Mouse (Mus musculus): ENCODE measurements around the gene Adnp. TPM values are rescaled to one million over a fixed set of nuclear protein-coding genes. Genes with fewer than 3 reads are reported as not detected.

The Adnp gene
- 3.1 and 5.9 TPM in 2 replicates for polyA plus RNA-seq (2015; fragmentation: Nextera tagmentation; extraction: Ambion mirVana)

- Histone ChIP-seq H3K4me1 (replicated peaks) (peaks cover 36% of the 10 kb centered on the region), H3K27ac (replicated peaks) (peak within 1 kb of the TSS; percentile 99), H3K36me3 (peaks cover 52% of the 10 kb centered on the region), H3K4me2 (peak within 1 kb of the TSS; percentile 73), H3K9me3 (no peaks in the 10 kb centered on the region), H3K27me3 (no peaks in the 10 kb centered on the region), H3K9ac (peak within 1 kb of the TSS; percentile 100), H3K4me3 (peak within 1 kb of the TSS; percentile 86)
- under 1% methylated on average over 75 of the region's 89 CpGs for WGBS
- ATAC-seq (ENCODE audit: low read depth): peak; percentile 92
These were observed at the start of gene Adnp for GRCm38 (mm10) chr2:168206725-168207644. Gene Adnp (minus strand): TSS chr2:168207112.

- no peak overlapping the region for H3K4me3 ChIP-seq
- H3K27ac ChIP-seq (replicated peaks): no peak overlapping the region
- ATAC-seq (ENCODE audit: low read depth): no peak
- no peaks in the 10 kb centered on the region for H3K4me1 ChIP-seq (replicated peaks)
- WGBS: 79% methylated on average over 3 of the region's 3 CpGs
- H3K27me3 ChIP-seq: peaks cover 10% of the 10 kb centered on the region
- H3K36me3 ChIP-seq: no peaks in the 10 kb centered on the region
- H3K9me3 ChIP-seq: no peaks in the 10 kb centered on the region
- H3K9ac ChIP-seq: no peak overlapping the region
- no peak overlapping the region for H3K4me2 ChIP-seq
These were observed 49.6 kb upstream of the Adnp start for GRCm38 (mm10) chr2:168256506-168256905.

GRCm38 (mm10) chr2:168253822-168254221 lies 46.9 kb upstream of the Adnp start:
- H3K9me3 ChIP-seq: no peaks in the 10 kb centered on the region
- H3K4me2 ChIP-seq: no peak overlapping the region
- H3K27ac ChIP-seq (replicated peaks): no peak overlapping the region
- no peak for ATAC-seq (ENCODE audit: low read depth)
- H3K4me3 ChIP-seq: no peak overlapping the region
- H3K9ac ChIP-seq: no peak overlapping the region
- H3K27me3 ChIP-seq: peaks cover 16% of the 10 kb centered on the region
- 58% methylated on average over 7 of the region's 7 CpGs for WGBS
- no peaks in the 10 kb centered on the region for H3K36me3 ChIP-seq
- H3K4me1 ChIP-seq (replicated peaks): no peaks in the 10 kb centered on the region

GRCm38 (mm10) chr2:168252639-168253292 lies 45.9 kb upstream of the Adnp start:
- Histone ChIP-seq H3K27ac (replicated peaks) (no peak overlapping the region), H3K9ac (no peak overlapping the region), H3K9me3 (no peaks in the 10 kb centered on the region), H3K4me2 (0 out of 2 replicates have a peak overlapping the region, but pooled peaks have one; percentile 1), H3K36me3 (no peaks in the 10 kb centered on the region), H3K4me1 (replicated peaks) (no peaks in the 10 kb centered on the region), H3K4me3 (no peak overlapping the region), H3K27me3 (peaks cover 19% of the 10 kb centered on the region)
- ATAC-seq (ENCODE audit: low read depth): no peak
- WGBS: 13% methylated on average over 16 of the region's 16 CpGs

- Histone ChIP-seq H3K4me2 (no peak overlapping the region), H3K9me3 (no peaks in the 10 kb centered on the region), H3K27me3 (peaks cover 21% of the 10 kb centered on the region), H3K27ac (replicated peaks) (no peak overlapping the region), H3K36me3 (no peaks in the 10 kb centered on the region), H3K4me3 (no peak overlapping the region), H3K4me1 (replicated peaks) (no peaks in the 10 kb centered on the region), H3K9ac (no peak overlapping the region)
- 18% methylated on average over 8 of the region's 8 CpGs for WGBS
- ATAC-seq (ENCODE audit: low read depth): peak; percentile 38; the same call in 1 of the 2 replicates
These were observed 43.4 kb upstream of the Adnp start for GRCm38 (mm10) chr2:168250270-168250669.

DNA sequence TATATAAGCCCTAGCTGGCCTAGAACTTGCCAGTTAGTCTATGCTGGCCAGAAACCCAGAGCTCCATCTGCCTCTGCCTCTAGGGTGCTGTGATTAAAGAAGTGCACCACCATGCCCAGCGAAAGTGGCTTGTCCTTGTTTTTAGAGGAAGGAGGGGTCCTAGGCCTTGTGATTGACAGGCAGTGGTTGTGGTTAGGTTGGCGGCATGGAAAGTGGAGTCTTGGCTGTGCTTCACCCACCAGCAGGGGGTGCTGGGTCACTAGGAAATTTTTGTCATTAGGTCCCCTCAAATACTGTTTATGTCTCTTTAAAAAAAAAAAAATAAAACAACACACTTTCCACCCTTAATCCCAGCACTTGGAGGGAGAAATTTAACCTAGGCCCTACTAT lies 41.9 kb upstream of the Adnp start:
- Histone ChIP-seq H3K4me3 (no peak overlapping the region), H3K36me3 (no peaks in the 10 kb centered on the region), H3K9me3 (no peaks in the 10 kb centered on the region), H3K27me3 (peaks cover 22% of the 10 kb centered on the region), H3K4me2 (no peak overlapping the region), H3K27ac (replicated peaks) (no peak overlapping the region), H3K4me1 (replicated peaks) (no peaks in the 10 kb centered on the region), H3K9ac (no peak overlapping the region)
- ATAC-seq (ENCODE audit: low read depth): no peak
- 25% methylated on average over 2 of the region's 2 CpGs for WGBS

DNA sequence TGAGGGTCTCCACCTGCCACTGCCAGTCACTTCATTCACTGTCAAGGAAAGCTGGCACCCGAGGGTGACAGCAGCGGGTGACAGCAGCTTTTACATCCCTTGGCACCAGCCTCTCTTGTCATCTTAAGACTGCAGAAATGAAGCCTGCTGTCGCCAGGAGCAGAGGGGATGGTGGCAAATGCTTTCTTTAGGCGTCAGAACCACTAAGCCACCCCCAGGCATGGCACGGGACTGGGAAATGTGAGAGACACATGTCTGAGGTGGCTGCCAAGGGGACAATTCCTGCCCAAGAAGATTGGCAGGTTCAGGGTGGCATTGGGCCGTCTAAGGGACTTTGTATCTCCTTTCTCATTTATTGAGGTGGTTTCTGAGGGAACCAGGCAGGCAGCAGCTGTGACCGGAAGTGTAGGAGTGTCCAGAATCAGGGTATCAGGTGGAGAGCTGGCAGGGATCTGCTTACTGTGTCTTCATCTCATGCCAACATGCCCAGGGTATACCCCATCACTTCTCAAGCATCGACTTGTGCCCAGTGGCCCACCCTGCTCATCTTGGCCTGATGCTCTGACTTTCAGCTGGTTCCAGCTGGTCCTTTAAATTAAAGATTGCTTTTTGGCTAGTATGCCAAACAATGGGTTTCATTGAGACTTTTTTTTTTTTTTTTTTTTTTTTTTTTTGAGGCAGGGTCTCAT lies 41.4 kb upstream of the Adnp start:
- no peak for ATAC-seq (ENCODE audit: low read depth)
- H3K9ac ChIP-seq: no peak overlapping the region
- peaks cover 22% of the 10 kb centered on the region for H3K27me3 ChIP-seq
- 76% methylated on average over 8 of the region's 8 CpGs for WGBS
- H3K9me3 ChIP-seq: no peaks in the 10 kb centered on the region
- H3K36me3 ChIP-seq: no peaks in the 10 kb centered on the region
- no peak overlapping the region for H3K4me3 ChIP-seq
- no peak overlapping the region for H3K27ac ChIP-seq (replicated peaks)
- no peak overlapping the region for H3K4me2 ChIP-seq
- no peaks in the 10 kb centered on the region for H3K4me1 ChIP-seq (replicated peaks)

DNA sequence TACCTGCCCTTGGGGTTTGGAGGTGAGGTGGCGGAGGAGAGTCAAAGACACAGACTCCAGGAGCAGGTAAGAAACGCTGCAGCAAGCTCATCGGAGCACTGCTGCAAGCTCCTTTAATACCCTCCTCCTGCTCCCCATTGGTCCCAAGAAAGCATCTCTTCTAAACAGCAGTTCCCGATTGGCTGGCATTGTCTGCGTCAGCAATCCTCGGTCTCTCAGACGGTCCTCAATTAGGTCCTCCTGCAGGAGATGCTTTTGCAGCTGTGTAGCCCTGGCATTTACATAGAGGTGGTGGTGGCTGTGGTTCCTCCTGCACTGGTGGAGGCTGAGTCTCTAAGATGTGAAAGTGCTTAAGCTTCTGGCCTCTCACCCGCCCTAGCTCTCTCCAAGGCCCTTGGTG lies 38.7 kb upstream of the Adnp start:
- Histone ChIP-seq H3K27ac (replicated peaks) (no peak overlapping the region), H3K4me1 (replicated peaks) (no peaks in the 10 kb centered on the region), H3K36me3 (no peaks in the 10 kb centered on the region), H3K9ac (no peak overlapping the region), H3K4me2 (no peak overlapping the region), H3K9me3 (no peaks in the 10 kb centered on the region), H3K27me3 (peaks cover 6% of the 10 kb centered on the region; the same call in 1 of the 2 replicates), H3K4me3 (no peak overlapping the region)
- WGBS: 39% methylated on average over 8 of the region's 8 CpGs
- ATAC-seq (ENCODE audit: low read depth): no peak

- H3K9ac ChIP-seq: no peak overlapping the region
- no peak overlapping the region for H3K4me2 ChIP-seq
- no peak for ATAC-seq (ENCODE audit: low read depth)
- H3K27ac ChIP-seq (replicated peaks): no peak overlapping the region
- no peaks in the 10 kb centered on the region for H3K36me3 ChIP-seq
- H3K27me3 ChIP-seq: peaks cover 6% of the 10 kb centered on the region; the same call in 1 of the 2 replicates
- no peaks in the 10 kb centered on the region for H3K4me1 ChIP-seq (replicated peaks)
- WGBS: 78% methylated on average over 4 of the region's 4 CpGs
- no peak overlapping the region for H3K4me3 ChIP-seq
- H3K9me3 ChIP-seq: no peaks in the 10 kb centered on the region
These were observed 36.4 kb upstream of the Adnp start for GRCm38 (mm10) chr2:168243278-168243677.

- Histone ChIP-seq H3K4me1 (replicated peaks) (no peaks in the 10 kb centered on the region), H3K4me2 (no peak overlapping the region), H3K9me3 (no peaks in the 10 kb centered on the region), H3K36me3 (no peaks in the 10 kb centered on the region), H3K4me3 (no peak overlapping the region), H3K9ac (no peak overlapping the region), H3K27ac (replicated peaks) (no peak overlapping the region), H3K27me3 (peaks cover 3% of the 10 kb centered on the region; the same call in 1 of the 2 replicates)
- ATAC-seq (ENCODE audit: low read depth): no peak
These were observed 35.9 kb upstream of the Adnp start for GRCm38 (mm10) chr2:168242841-168243240.

DNA sequence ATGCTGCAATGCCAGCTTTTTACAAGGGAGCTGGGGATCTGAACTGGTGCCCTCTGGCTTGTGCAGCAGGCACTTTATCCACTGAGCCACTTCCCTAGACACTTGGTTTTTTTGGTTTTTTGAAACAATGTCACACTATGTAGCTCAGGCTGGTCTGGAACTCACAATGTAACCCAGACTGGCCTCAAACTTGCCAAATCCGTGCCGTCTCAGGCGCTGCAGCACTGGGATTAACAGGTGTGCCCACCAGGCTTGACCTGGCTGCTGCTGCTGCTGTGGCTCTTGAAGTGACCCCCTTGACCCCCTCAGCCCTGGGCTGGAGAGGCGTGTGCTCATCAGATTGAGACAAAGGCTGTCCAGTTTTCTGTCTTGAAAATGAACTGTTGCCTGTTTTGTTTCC lies 31.4 kb upstream of the Adnp start:
- no peak for ATAC-seq (ENCODE audit: low read depth)
- 90% methylated on average over 4 of the region's 4 CpGs for WGBS
- Histone ChIP-seq H3K9ac (no peak overlapping the region), H3K27me3 (no peaks in the 10 kb centered on the region), H3K4me3 (no peak overlapping the region), H3K4me1 (replicated peaks) (peaks cover 5% of the 10 kb centered on the region), H3K4me2 (no peak overlapping the region), H3K27ac (replicated peaks) (no peak overlapping the region), H3K36me3 (peaks cover 12% of the 10 kb centered on the region), H3K9me3 (0 out of 2 replicates have a peak, but pooled peaks cover 4% of the 10 kb centered on the region)

GRCm38 (mm10) chr2:168233286-168233685 lies 26.4 kb upstream of the Adnp start:
- Histone ChIP-seq H3K9ac (no peak overlapping the region), H3K4me2 (no peak overlapping the region), H3K4me3 (no peak overlapping the region), H3K4me1 (replicated peaks) (peaks cover 40% of the 10 kb centered on the region), H3K36me3 (peaks cover 21% of the 10 kb centered on the region), H3K27ac (replicated peaks) (no peak overlapping the region), H3K27me3 (no peaks in the 10 kb centered on the region), H3K9me3 (0 out of 2 replicates have a peak, but pooled peaks cover 4% of the 10 kb centered on the region)
- WGBS: 91% methylated on average over 5 of the region's 5 CpGs
- no peak for ATAC-seq (ENCODE audit: low read depth)

Data from neural tube, embryonic 13.5 days (tissue).